Mouse (Mus musculus): ENCODE measurements around the gene Tuba1a.
A peak's percentile ranks its signal among the peaks of the same experiment; 100 is the strongest.

- TF ChIP-seq CTCF (IDR thresholded peaks at IDR 0.05; ENCODE audit: borderline replicate concordance, control insufficient read depth, extremely low read depth, insufficient read depth, low read length, poor library complexity) (no peak), POLR2A (IDR thresholded peaks at IDR 0.05; ENCODE audit: control insufficient read depth, extremely low read depth, insufficient read depth, low read length, poor library complexity) (peak; percentile 76)
Measured at GRCm38 (mm10) chr15:98985240-98985981, 31.9 kb upstream of the Tuba1a start.

Measured in thymus, adult 2 months (tissue).